In genomic region chr10:7138049-7138448, GRCm38 (mm10) we compare ENCODE assay signal across 29 mouse cellular contexts.
A peak's percentile ranks its signal among the peaks of the same experiment; 100 is the strongest.
DNase-seq lines count a peak whose midpoint lies in the region; ATAC-seq lines count a peak whose summit lies in the region.
"Had no signal": no experiment of that assay in that cellular context is flagged by ENCODE, and none has a peak within 500 bp of the region (broad histone marks: within the 10 kb centered on the region; RNA-seq: fewer than 3 reads in every experiment).

No protein-coding gene starts in this region.

- ATAC-seq in forebrain, embryonic 14.5 days: peak; percentile 60; the same call in 1 of the 2 replicates
- ATAC-seq in forebrain, embryonic 12.5 days (ENCODE audit: low FRiP score): no peak
- 0 out of 2 replicates have a peak, but pooled peaks have one; percentile 34 for ATAC-seq in hindbrain, embryonic 14.5 days (ENCODE audit: low FRiP score)
- no peak for ATAC-seq in hindbrain, embryonic 11.5 days (ENCODE audit: low FRiP score)
- 0 out of 2 replicates have a peak, but pooled peaks have one; percentile 44 for ATAC-seq in neural tube, embryonic 12.5 days (ENCODE audit: low FRiP score, low read depth)
- ATAC-seq in neural tube, embryonic 14.5 days (ENCODE audit: low read depth): peak; percentile 73
- ATAC-seq: intestine, postnatal 0 days; midbrain, embryonic 16.5 days; Patski had no signal

- WGBS in forebrain, embryonic 14.5 days: 50% methylated on average over 12 of the region's 12 CpGs
- WGBS in forebrain, embryonic 12.5 days: 81% methylated on average over 12 of the region's 12 CpGs
- WGBS in hindbrain, embryonic 14.5 days: 69% methylated on average over 12 of the region's 12 CpGs
- 91% methylated on average over 12 of the region's 12 CpGs for WGBS in hindbrain, embryonic 11.5 days
- 75% methylated on average over 12 of the region's 12 CpGs for WGBS in neural tube, embryonic 12.5 days
- WGBS in neural tube, embryonic 14.5 days: 46% methylated on average over 12 of the region's 12 CpGs

- no peaks in the 10 kb centered on the region for H3K9me3 ChIP-seq in forebrain, embryonic 14.5 days (replicated peaks; ENCODE audit: control insufficient read depth, low read length)
- no peaks in the 10 kb centered on the region for H3K9me3 ChIP-seq in forebrain, embryonic 12.5 days
- H3K9me3 ChIP-seq in hindbrain, embryonic 14.5 days (ENCODE audit: control insufficient read depth, low read length): no peaks in the 10 kb centered on the region
- H3K9me3 ChIP-seq in hindbrain, embryonic 11.5 days (ENCODE audit: control insufficient read depth, low read length): no peaks in the 10 kb centered on the region
- H3K9me3 ChIP-seq in neural tube, embryonic 12.5 days: no peaks in the 10 kb centered on the region
- no peaks in the 10 kb centered on the region for H3K9me3 ChIP-seq in neural tube, embryonic 14.5 days (ENCODE audit: control insufficient read depth, low read length)
- H3K9me3 ChIP-seq: heart, embryonic 10.5 days; heart, embryonic 15.5 days; limb, embryonic 10.5 days; limb, embryonic 15.5 days; liver, embryonic 13.5 days had no signal

- peak; percentile 39 for DNase-seq in forebrain, embryonic 14.5 days (ENCODE audit: low spot score)
- no peak for DNase-seq in hindbrain, embryonic 14.5 days (ENCODE audit: low spot score)
- DNase-seq in hindbrain, embryonic 11.5 days (ENCODE audit: low spot score): no peak
- DNase-seq in neural tube, embryonic 10.5 days (ENCODE audit: extremely low spot score, low spot score): no peak
- DNase-seq in embryo, embryonic 11 days: no peak
- DNase-seq: adrenal gland, postnatal 10 days; cerebellum, adult 11-12 months; cerebellum, postnatal 10 days; gastrocnemius, postnatal 25 days; heart, adult 11 months; kidney, adult 9 months; liver, embryonic 13.5 days; lung, adult 18-20 months; lung, postnatal 10 days; right cerebral cortex, postnatal 4 days; thymus, adult 18-20 months; thymus, postnatal 36 days had no signal

- no peak overlapping the region for H3K4me3 ChIP-seq in forebrain, embryonic 14.5 days (ENCODE audit: low read depth, low read length)
- H3K4me3 ChIP-seq in forebrain, embryonic 12.5 days (replicated peaks): no peak overlapping the region
- H3K4me3 ChIP-seq in hindbrain, embryonic 14.5 days (replicated peaks; ENCODE audit: low read length): no peak overlapping the region
- H3K4me3 ChIP-seq in hindbrain, embryonic 11.5 days (ENCODE audit: low read depth, low read length): no peak overlapping the region
- H3K4me3 ChIP-seq in neural tube, embryonic 12.5 days: no peak overlapping the region
- H3K4me3 ChIP-seq in neural tube, embryonic 14.5 days (ENCODE audit: low read depth, low read length): no peak overlapping the region
- H3K4me3 ChIP-seq: erythroblast, embryonic 14.5 days; heart, embryonic 10.5 days; heart, embryonic 15.5 days; limb, embryonic 10.5 days; limb, embryonic 15.5 days; liver, embryonic 13.5 days had no signal

- no peak overlapping the region for H3K27ac ChIP-seq in forebrain, embryonic 14.5 days (ENCODE audit: low read depth, low read length)
- H3K27ac ChIP-seq in forebrain, embryonic 12.5 days: no peak overlapping the region
- no peak overlapping the region for H3K27ac ChIP-seq in hindbrain, embryonic 14.5 days
- H3K27ac ChIP-seq in hindbrain, embryonic 11.5 days (ENCODE audit: low read depth, low read length): no peak overlapping the region
- H3K27ac ChIP-seq in neural tube, embryonic 12.5 days: no peak overlapping the region
- H3K27ac ChIP-seq in neural tube, embryonic 14.5 days (ENCODE audit: low read depth, low read length): no peak overlapping the region
- H3K27ac ChIP-seq: heart, embryonic 10.5 days; heart, embryonic 15.5 days; limb, embryonic 10.5 days; limb, embryonic 15.5 days; liver, embryonic 13.5 days; stomach, postnatal 0 days had no signal

- H3K36me3 ChIP-seq in forebrain, embryonic 14.5 days (ENCODE audit: control insufficient read depth, insufficient read depth, low read length): 0 out of 2 replicates have a peak, but pooled peaks cover 5% of the 10 kb centered on the region
- peaks cover 6% of the 10 kb centered on the region; the same call in 1 of the 2 replicates for H3K36me3 ChIP-seq in forebrain, embryonic 12.5 days (replicated peaks)
- H3K36me3 ChIP-seq in hindbrain, embryonic 14.5 days (replicated peaks; ENCODE audit: control insufficient read depth, insufficient read depth): 0 out of 2 replicates have a peak, but pooled peaks cover 6% of the 10 kb centered on the region
- no peaks in the 10 kb centered on the region for H3K36me3 ChIP-seq in hindbrain, embryonic 11.5 days (ENCODE audit: control insufficient read depth, insufficient read depth, low read length)
- H3K36me3 ChIP-seq in neural tube, embryonic 12.5 days: no peaks in the 10 kb centered on the region
- H3K36me3 ChIP-seq in neural tube, embryonic 14.5 days (ENCODE audit: control insufficient read depth, insufficient read depth, low read length): no peaks in the 10 kb centered on the region

- no peak overlapping the region for H3K4me2 ChIP-seq in forebrain, embryonic 14.5 days (ENCODE audit: low read length)
- no peak overlapping the region for H3K4me2 ChIP-seq in forebrain, embryonic 12.5 days
- peak overlapping the region; percentile 12; the same call in 1 of the 2 replicates for H3K4me2 ChIP-seq in hindbrain, embryonic 14.5 days (replicated peaks)
- H3K4me2 ChIP-seq in hindbrain, embryonic 11.5 days (replicated peaks; ENCODE audit: low read depth, low read length): no peak overlapping the region
- H3K4me2 ChIP-seq in neural tube, embryonic 12.5 days (replicated peaks): no peak overlapping the region
- no peak overlapping the region; the same call in 1 of the 2 replicates for H3K4me2 ChIP-seq in neural tube, embryonic 14.5 days (ENCODE audit: low read depth, low read length)
- H3K4me2 ChIP-seq: heart, embryonic 15.5 days; limb, embryonic 15.5 days; liver, embryonic 13.5 days had no signal

- H3K27me3 ChIP-seq in forebrain, embryonic 14.5 days (replicated peaks; ENCODE audit: control insufficient read depth, insufficient read depth, low read length): no peaks in the 10 kb centered on the region
- H3K27me3 ChIP-seq in forebrain, embryonic 12.5 days: no peaks in the 10 kb centered on the region
- no peaks in the 10 kb centered on the region for H3K27me3 ChIP-seq in hindbrain, embryonic 14.5 days (ENCODE audit: control insufficient read depth, insufficient read depth, low read length)
- no peaks in the 10 kb centered on the region for H3K27me3 ChIP-seq in hindbrain, embryonic 11.5 days (ENCODE audit: control insufficient read depth, insufficient read depth, low read length)
- H3K27me3 ChIP-seq in neural tube, embryonic 12.5 days (replicated peaks): no peaks in the 10 kb centered on the region
- H3K27me3 ChIP-seq in neural tube, embryonic 14.5 days (ENCODE audit: control insufficient read depth, insufficient read depth, low read length): no peaks in the 10 kb centered on the region
- H3K27me3 ChIP-seq: heart, embryonic 15.5 days; limb, embryonic 15.5 days; liver, embryonic 13.5 days; Patski had no signal

- H3K9ac ChIP-seq in forebrain, embryonic 14.5 days (ENCODE audit: low read length): no peak overlapping the region
- no peak overlapping the region for H3K9ac ChIP-seq in forebrain, embryonic 12.5 days
- no peak overlapping the region for H3K9ac ChIP-seq in hindbrain, embryonic 14.5 days
- H3K9ac ChIP-seq in hindbrain, embryonic 11.5 days (ENCODE audit: low read depth, low read length): no peak overlapping the region
- H3K9ac ChIP-seq in neural tube, embryonic 12.5 days: no peak overlapping the region
- H3K9ac ChIP-seq in neural tube, embryonic 14.5 days (replicated peaks; ENCODE audit: low read depth, low read length): no peak overlapping the region
- H3K9ac ChIP-seq: heart, embryonic 15.5 days; limb, embryonic 15.5 days; liver, embryonic 13.5 days had no signal

- H3K4me1 ChIP-seq in forebrain, embryonic 14.5 days (ENCODE audit: control insufficient read depth, insufficient read depth, low read length): no peaks in the 10 kb centered on the region
- no peaks in the 10 kb centered on the region for H3K4me1 ChIP-seq in forebrain, embryonic 12.5 days
- H3K4me1 ChIP-seq in hindbrain, embryonic 14.5 days (replicated peaks; ENCODE audit: control insufficient read depth, insufficient read depth, low read length): 0 out of 2 replicates have a peak, but pooled peaks cover 7% of the 10 kb centered on the region
- no peaks in the 10 kb centered on the region for H3K4me1 ChIP-seq in hindbrain, embryonic 11.5 days (replicated peaks; ENCODE audit: control insufficient read depth, insufficient read depth, low read length)
- no peaks in the 10 kb centered on the region for H3K4me1 ChIP-seq in neural tube, embryonic 12.5 days
- no peaks in the 10 kb centered on the region for H3K4me1 ChIP-seq in neural tube, embryonic 14.5 days (ENCODE audit: control insufficient read depth, insufficient read depth, low read length)
- H3K4me1 ChIP-seq: heart, embryonic 10.5 days; liver, embryonic 13.5 days had no signal

Comparison
In these comparisons a context has a peak if more than half of its experiments do, and no peak if none do; other contexts are left out.
1. ATAC-seq: peak in forebrain, embryonic 14.5 days (single experiment), hindbrain, embryonic 14.5 days (single experiment), neural tube, embryonic 12.5 days (single experiment) and neural tube, embryonic 14.5 days (single experiment); none in forebrain, embryonic 12.5 days (single experiment) and hindbrain, embryonic 11.5 days (single experiment).